Mouse (Mus musculus): ENCODE measurements at regions not wholly inside any gene's neighbourhood (a gene's known extent, or its start where the extent isn't known, plus 50 kb on each side); places are given as distances from the start of the nearest gene placed in this dataset.
A peak's percentile ranks its signal among the peaks of the same experiment; 100 is the strongest.

- DNase-seq (ENCODE audit: low spot score in 2 of 2) = no peak
These were observed 64.8 kb upstream of the Ogfrl1 start for GRCm38 (mm10) chr1:23462411-23462810.

DNA sequence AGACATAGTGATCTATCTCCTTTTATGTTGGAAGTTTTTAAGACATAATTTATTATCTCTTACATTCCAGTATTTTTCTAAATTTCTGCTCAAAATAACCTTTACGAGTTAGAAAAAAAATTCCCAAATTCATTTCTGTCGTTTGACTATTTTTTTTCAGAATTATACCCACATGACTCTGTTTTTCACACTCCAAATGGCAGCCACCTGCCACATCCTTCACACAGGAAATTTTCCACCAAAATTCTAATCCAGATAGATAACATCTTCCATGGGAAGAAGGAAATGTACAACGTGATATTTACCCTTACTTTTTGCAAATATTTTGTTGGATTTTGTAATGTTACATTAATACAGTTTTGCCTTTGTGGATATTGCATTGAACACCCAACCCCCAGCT, 66.5 kb upstream of the Ogfrl1 start:
- peak in 1 of 2 experiments; percentile 8 for DNase-seq (ENCODE audit: low spot score in 2 of 2)

DNA sequence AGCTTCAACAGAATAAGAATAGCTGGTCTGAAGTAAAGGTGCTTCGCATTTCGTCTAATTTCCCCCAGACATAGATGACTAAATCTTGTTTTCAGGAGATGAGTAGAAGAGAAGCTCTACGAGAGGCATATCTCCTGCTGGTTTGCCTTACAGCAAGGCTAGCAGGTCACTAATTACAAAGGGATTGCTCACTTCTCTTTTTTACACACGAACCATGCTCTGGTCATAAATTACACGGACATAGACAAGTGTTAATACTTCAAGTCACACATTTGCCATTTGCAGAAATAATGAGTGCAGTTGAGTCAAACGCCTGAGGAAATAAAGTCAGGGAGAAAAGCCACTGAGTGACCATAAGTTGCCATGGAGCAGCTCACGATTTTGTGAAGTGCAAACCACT, 68.8 kb upstream of the Ogfrl1 start:
- no peak for DNase-seq (ENCODE audit: low spot score in 2 of 2)

DNA sequence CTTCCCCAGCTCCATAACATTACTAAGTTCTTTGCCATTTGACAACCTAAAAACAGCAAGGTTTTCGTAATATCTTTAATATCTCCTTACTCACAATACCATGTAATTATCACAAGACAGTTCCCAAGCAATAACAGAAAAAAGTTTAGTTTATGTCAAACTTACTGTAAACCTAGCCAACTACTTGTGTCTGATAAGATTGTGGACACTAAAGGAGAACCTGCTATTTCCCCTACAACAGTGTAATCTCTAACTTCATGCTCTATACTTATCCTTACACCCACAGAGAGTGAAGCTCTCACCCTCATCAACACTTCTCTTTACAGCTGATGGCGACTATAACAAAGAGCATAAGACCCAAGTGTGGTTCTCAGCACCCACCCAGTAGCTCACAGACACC, 69.8 kb upstream of the Ogfrl1 start:
- no peak for DNase-seq (ENCODE audit: low spot score in 2 of 2)

DNA sequence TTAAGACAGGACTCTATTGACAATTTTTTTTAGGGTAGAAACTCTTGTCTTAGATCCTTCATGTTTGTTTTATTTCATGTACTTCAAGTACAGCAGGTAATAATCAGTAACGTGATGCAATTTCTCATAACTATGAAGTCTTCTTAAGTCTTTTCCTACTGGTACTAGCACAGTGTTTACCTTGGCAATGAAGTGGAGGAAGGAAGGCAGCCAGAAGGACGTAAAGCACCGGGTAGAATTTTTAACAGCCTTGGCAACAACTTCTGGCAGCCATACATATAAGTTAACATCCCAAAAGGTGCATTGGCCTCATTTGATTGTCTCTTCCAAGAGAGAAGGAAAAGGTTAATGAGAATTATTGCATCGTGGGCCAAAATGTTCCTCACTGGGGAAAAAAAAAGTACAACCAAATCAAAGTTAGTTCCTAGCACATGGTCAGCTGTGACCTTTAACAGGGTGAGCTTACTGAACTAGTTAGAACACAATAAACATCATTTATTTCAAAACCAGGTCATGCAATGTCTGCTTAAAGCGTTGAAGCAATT, 83.3 kb upstream of the Ogfrl1 start:
- no peak for DNase-seq (ENCODE audit: low spot score in 2 of 2)

DNA sequence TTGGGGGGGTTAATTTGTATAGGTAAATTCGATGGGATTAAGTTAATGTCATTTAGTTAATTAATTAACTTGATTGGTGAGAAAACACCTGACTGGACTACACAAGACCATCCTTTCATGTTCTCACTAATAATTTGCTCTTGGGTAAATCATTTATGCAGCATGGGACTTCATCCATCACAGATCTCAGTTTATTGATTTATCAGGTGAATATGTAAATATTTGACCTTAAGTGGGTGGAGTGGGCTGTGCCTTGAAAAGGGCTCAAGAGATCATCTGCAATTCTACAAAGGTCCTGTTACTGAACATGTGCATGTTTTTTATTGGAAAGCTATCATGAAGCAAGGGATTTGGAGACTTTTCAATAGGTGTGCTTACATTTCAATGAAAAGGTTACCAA, 87.0 kb upstream of the Ogfrl1 start:
- no peak for DNase-seq (ENCODE audit: low spot score in 2 of 2)

DNA sequence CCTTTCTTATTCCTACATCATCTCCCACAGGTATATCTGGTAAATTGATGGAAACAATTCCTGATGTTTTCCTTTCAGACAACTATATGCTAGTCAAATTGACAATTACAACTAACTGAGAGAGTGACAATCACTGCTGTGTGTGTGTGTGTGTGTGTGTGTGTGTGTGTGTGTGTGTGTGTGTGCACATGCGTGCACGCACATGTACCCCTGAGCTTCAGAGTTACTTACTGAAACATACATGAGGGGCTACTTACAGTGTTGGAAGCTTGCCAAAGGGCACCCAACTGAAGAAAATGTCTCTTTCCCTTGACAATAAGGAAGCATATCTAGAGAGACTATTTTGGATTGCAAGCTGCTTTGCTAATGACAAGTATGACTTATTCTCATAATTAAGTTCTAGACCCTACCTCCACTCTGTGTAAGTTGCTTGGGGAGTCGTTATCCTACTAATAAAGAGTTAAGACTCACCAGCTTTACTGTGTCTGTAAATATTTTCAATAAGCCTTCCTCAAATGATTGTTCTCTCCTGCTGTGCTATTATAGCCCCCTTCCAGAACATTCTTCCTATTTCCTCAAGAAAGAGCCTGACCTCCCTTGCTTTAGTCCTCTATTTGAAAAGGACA, 87.7 kb upstream of the Ogfrl1 start:
- DNase-seq (ENCODE audit: low spot score in 2 of 2) = no peak

DNA sequence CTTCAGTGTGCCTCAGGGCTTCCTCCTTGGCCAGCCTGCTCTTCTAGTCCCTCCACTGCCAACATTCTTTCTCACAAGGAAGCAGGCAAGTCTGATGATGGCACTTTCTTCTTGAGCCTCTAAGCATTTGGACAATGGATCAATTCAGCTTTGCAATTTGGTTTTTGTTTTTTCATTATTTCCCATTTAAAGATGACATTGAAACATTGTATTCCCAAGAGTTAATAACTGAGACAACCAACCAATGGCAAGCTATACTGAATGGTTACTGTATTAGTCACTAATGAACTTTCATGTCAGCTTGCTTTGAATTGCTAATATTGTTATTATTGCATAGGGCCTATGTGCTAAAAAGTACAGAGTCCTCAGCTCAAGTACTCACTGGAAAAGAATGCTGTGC, 89.5 kb upstream of the Ogfrl1 start:
- DNase-seq (ENCODE audit: low spot score in 2 of 2) = no peak

DNA sequence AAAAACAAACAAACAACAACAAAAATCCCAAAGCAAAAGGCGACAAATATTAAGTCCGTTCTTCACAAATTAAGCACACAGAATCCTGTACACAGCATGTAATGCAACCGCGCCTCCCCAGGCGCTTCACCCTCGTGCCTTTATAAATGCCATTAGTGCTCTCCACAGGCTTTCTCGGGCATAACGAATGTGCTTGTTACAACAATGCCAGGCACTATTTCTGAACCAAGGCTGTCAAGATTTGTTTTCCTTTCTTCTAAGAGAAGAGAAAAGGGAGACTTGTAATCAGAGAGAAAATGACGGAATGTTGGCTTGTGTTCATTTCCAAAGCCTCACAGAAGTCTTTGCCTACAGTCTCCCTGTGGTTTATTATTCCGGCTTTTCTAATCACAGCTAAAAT, 93.1 kb upstream of the Ogfrl1 start:
- no peak for DNase-seq (ENCODE audit: low spot score in 2 of 2)

GRCm38 (mm10) chr1:23491041-23491440, 93.5 kb upstream of the Ogfrl1 start:
- no peak for DNase-seq (ENCODE audit: low spot score in 2 of 2)

DNA sequence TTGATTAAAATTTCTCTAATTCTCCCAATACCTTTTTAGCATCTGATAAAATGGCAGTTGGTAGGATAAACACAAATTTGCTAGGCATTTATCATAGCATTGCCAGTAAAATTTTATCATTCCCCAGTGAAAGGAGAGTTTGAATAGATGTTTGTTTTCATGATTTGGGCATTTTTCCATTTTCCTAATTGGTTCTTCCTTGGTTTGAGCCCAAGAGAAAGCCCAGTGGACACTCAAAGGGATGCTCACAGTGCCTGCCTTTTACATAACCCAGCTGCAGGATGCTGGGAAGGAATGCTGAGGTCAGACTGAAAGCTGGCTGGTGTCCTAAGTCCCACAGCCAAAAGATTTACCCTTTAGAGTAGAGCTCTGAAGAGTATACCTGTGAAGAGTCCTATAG, 95.4 kb upstream of the Ogfrl1 start:
- no peak for DNase-seq (ENCODE audit: low spot score in 2 of 2)

GRCm38 (mm10) chr1:23495412-23495811, 97.8 kb upstream of the Ogfrl1 start:
- DNase-seq (ENCODE audit: low spot score in 2 of 2) = peak in 1 of 2 experiments; percentile 11

- DNase-seq (ENCODE audit: low spot score in 2 of 2) = no peak
These were observed 122.5 kb upstream of the Ogfrl1 start for GRCm38 (mm10) chr1:23520113-23520512.

GRCm38 (mm10) chr1:23532659-23533058, 135.1 kb upstream of the Ogfrl1 start:
- DNase-seq (ENCODE audit: low spot score in 2 of 2) = no peak

DNA sequence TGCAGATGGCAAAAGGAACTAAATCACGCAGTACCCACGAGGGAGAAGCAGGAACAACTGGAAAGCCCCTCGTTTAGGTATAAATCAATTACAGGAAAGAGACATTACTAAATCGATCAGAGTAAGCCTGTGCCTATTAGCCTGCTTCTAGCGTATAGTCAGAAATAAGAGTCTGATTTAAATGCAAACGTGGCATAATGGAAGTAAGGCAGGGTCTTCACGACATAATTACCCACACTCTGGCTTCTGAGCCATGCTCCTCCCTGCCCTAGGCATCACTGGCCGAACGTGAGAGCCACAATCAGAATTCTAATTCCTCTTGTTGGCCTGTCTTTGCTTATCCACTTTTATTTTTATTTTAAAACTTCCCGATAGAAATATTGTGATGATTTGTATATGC, 139.0 kb upstream of the Ogfrl1 start:
- no peak for DNase-seq (ENCODE audit: low spot score in 2 of 2)

DNA sequence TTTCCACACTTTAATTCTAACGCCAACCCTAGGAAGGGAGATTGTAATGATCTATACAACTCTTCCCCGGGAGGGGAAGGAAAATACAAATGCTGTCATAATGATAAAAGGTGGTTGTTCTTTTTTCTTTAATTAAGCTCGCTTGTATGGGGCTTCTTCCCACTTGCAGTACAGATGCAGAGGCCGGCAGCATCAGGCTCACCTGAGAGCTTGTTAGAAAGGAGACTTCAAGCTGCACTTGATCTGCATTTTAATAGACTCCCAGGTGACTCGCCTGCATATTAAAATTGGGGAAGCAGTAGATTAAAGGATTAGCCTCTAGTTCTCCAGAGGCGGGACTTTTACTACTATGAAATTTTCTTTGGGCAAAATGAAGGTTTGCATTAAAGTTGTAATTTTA, 140.8 kb upstream of the Ogfrl1 start:
- DNase-seq (ENCODE audit: low spot score in 2 of 2) = no peak

GRCm38 (mm10) chr1:23540594-23540993, 143.0 kb upstream of the Ogfrl1 start:
- DNase-seq (ENCODE audit: low spot score in 2 of 2) = no peak

GRCm38 (mm10) chr1:23555794-23556193, 158.2 kb upstream of the Ogfrl1 start:
- no peak for DNase-seq (ENCODE audit: low spot score in 2 of 2)

GRCm38 (mm10) chr1:23568106-23568505, 170.5 kb upstream of the Ogfrl1 start:
- DNase-seq (ENCODE audit: low spot score in 2 of 2) = no peak

DNA sequence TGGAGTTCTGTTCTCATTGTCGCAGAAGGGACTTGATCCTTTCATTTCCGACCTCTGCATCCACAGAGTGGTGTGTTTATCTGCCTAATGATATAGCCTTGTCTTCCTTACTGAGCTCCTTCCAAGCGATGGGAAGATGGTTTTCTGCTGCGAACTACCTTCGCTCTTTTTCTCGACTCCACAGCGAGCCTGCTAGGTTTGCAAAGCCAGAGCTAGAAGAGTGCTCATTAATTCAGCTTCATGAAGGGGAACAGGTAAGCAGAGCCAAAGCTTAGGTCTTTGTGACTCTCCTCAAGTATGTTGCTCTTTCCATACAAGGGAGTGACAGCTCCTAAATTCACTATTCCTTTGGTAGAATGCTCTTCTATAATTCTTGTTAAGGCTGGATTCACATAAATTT, 176.9 kb upstream of the Ogfrl1 start:
- DNase-seq (ENCODE audit: low spot score in 2 of 2) = no peak

GRCm38 (mm10) chr1:23575005-23575404, 177.4 kb upstream of the Ogfrl1 start:
- DNase-seq (ENCODE audit: low spot score in 2 of 2) = no peak

- DNase-seq (ENCODE audit: low spot score in 2 of 2) = no peak
These were observed 177.9 kb upstream of the Ogfrl1 start for GRCm38 (mm10) chr1:23575515-23575914.

DNA sequence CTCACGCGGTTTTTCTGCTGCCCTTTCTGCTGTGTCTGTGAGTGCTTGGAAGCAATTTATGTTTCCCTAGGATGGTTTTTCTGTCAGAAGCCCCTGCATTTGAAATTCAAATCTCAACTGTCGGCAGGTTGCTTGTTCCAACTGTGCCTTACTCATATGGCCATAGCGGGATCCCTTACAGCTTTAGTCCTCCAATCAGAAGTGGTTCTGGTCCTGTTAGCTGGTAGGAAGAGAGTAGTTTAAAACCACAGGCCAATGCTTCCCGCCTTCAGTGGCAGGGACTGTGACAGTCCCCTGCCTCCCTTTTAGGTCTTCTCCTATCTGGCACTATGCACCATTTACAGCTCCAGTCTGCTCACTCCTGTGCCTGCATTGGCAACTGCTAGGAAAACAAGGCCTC, 178.6 kb upstream of the Ogfrl1 start:
- no peak for DNase-seq (ENCODE audit: low spot score in 2 of 2)

GRCm38 (mm10) chr1:23589414-23589942, 172.1 kb upstream of the B3gat2 start:
- no peak for DNase-seq (ENCODE audit: low spot score in 2 of 2)
